Mouse (Mus musculus) 416B (cell line): Measurements from ENCODE around the gene Zfhx3.

Experiments used
- DNase-seq: peaks from one replicate; pipeline ENCODE4 v3.0.0; 2011; ENCODE audit warnings: low read depth

The Zfhx3 gene

GRCm38 (mm10) chr8:108750806-108751205, 808.4 kb downstream of the Zfhx3 start:
- no peak for DNase-seq

GRCm38 (mm10) chr8:108754556-108754955, 812.1 kb downstream of the Zfhx3 start:
- no peak for DNase-seq

GRCm38 (mm10) chr8:108755400-108756325, 813.2 kb downstream of the Zfhx3 start:
- DNase-seq = peak; percentile 48

GRCm38 (mm10) chr8:108759511-108760330, 817.3 kb downstream of the Zfhx3 start:
- DNase-seq = peak; percentile 28

GRCm38 (mm10) chr8:108760745-108761144, 818.3 kb downstream of the Zfhx3 start:
- DNase-seq = no peak

GRCm38 (mm10) chr8:108762567-108762966, 820.1 kb downstream of the Zfhx3 start:
- no peak for DNase-seq

- DNase-seq = peak; percentile 67
These were observed 822.2 kb downstream of the Zfhx3 start for GRCm38 (mm10) chr8:108764403-108765194.

- DNase-seq = no peak
These were observed 823.7 kb downstream of the Zfhx3 start for GRCm38 (mm10) chr8:108766102-108766501.

- DNase-seq = no peak
These were observed 825.6 kb downstream of the Zfhx3 start for GRCm38 (mm10) chr8:108768051-108768450.

GRCm38 (mm10) chr8:108770334-108770733, 827.9 kb downstream of the Zfhx3 start:
- peak; percentile 7 for DNase-seq

- DNase-seq = no peak
These were observed 831.0 kb downstream of the Zfhx3 start for GRCm38 (mm10) chr8:108773436-108773835.

- no peak for DNase-seq
These were observed 835.6 kb downstream of the Zfhx3 start for GRCm38 (mm10) chr8:108778063-108778462.

- DNase-seq = no peak
These were observed 836.1 kb downstream of the Zfhx3 start for GRCm38 (mm10) chr8:108778551-108778950.

- DNase-seq = no peak
These were observed 838.3 kb downstream of the Zfhx3 start for GRCm38 (mm10) chr8:108780766-108781165.

- DNase-seq = peak; percentile 28
These were observed 838.7 kb downstream of the Zfhx3 start for GRCm38 (mm10) chr8:108781192-108781591.

- no peak for DNase-seq
These were observed 840.7 kb downstream of the Zfhx3 start for GRCm38 (mm10) chr8:108783155-108783554.

- DNase-seq = no peak
These were observed 845.8 kb downstream of the Zfhx3 start for GRCm38 (mm10) chr8:108788156-108788761.

GRCm38 (mm10) chr8:108788762-108789157, 846.3 kb downstream of the Zfhx3 start:
- DNase-seq = no peak

- DNase-seq = no peak
These were observed 848.3 kb downstream of the Zfhx3 start for GRCm38 (mm10) chr8:108790559-108791293.

- no peak for DNase-seq
These were observed 853.6 kb downstream of the Zfhx3 start for GRCm38 (mm10) chr8:108796076-108796475.

GRCm38 (mm10) chr8:108796882-108797281, 854.4 kb downstream of the Zfhx3 start:
- DNase-seq = no peak
